Mouse (Mus musculus) frontal cortex, adult (tissue): ENCODE results near the gene Bcor.

ENCODE experiments used
- ATAC-seq: cut with Nextera tagmentation; 2 replicates; pipeline ENCODE4 v1.9.2; 2017; ENCODE audit warnings: mild to moderate bottlenecking, moderate library complexity, mixed read lengths; ENCODE audit not compliant: low TSS enrichment

Bcor gene

DNA sequence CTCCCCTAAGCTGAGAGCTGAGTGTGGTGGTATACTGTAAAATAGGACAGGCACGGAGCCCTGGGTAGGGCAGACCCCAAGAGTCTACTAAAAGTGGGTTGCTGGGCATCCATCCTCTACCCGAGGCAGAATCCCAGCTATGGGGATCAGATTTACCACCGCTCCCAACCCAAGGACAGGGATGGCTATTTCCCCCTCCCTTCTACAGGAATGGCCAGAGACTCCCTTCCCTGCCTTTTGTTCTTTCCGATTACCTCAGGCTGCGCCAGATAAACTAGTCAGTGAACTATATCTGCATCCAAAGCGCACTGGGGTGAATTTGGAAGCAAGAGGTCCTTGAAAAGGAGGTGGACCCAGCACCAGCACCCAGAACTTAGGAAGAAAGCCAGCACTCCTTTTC, 93.1 kb downstream of the Bcor start:
- no peak for ATAC-seq

DNA sequence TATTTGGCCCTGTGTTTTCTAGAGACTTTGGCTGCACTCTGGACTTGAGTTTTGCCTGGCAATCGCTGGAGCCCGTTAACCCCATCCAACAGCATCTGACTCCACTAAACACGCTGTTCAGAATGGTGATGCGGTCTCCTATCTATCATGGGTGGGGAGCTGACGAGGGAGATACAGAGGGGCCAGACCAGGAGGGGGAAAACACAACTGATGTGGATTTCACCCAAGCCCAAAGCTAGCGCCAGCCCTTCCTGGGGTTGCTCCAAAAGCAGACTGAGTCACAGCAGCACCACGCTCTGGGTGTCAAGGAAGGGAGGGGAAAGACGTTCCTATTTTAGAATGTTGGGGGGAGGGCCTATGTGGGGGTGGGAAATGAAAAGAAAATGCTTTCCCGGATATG, 94.4 kb downstream of the Bcor start:
- ATAC-seq: peak; percentile 47

DNA sequence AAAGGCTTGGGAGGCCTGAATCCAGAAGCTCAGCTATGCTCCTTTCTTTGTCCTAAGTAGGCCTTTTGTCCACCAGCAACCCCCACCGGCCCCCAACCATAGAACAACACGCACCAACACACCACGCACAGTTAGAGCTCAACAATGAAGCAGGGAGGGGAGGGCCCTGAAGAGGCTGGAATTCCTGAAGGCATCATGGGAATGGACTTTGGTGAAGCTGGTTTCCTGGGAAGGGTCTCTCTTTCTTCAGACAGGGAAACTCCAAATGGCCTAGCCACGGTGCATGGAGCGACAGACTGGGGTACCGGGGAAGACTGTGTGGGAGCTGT, 97.3 kb downstream of the Bcor start:
- no peak for ATAC-seq

DNA sequence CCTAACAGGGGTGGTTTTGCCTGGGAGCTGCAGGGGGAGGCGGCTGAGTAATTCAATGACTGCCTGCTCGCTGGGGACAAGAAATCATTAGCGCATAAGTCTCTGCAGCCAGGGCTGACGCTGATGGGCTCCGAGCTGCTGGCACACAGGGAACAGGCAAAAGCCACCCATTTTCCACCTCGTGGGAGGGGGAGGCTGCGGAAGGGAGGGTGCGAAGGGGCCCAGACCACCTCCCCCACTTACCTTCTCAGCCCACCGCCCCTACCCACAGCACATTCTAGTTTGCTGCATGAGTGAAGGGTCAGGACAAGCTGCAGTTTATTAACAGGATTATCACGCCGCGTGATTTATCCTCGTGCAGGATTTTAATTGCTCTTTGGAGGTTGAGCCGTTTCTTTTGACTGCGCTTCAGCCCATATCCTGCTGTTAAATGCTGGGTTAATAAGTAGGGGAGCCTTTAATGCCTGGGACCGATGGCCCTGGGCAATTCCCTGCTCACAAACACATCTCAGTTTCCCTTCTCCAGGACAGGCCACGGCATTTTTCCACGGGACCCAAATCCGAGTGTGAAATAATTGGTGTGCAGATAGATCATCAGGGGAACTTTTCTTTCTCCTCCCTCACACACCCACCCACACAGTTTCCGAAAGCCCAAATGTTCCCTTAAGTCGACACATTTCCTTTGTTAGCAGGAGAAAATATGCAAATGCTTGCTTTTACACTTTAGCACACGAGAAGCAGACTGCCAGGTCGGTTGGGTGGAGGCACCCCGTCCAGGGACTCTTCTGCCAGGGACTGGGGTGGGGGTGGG, 97.8 kb downstream of the Bcor start:
- ATAC-seq: peak; percentile 71

DNA sequence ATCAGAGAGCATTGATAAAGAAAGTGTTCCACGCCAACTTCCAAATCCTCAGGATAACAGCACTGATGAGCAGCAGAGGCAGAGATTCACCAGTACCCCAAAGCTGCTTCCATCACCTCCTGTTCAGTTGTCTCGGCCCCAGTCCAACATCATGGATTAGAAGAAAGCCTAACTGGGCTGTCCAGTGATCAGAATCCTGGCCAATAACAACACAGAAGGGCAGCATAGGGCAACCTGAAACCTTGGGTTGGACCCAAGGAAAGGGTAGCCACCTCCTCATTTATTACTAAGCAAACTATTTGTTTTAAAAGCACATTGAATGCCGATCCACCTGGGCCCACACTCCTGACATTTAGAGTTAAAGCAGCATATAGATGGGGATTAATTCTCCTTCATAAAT, 99.3 kb downstream of the Bcor start:
- ATAC-seq: no peak

DNA sequence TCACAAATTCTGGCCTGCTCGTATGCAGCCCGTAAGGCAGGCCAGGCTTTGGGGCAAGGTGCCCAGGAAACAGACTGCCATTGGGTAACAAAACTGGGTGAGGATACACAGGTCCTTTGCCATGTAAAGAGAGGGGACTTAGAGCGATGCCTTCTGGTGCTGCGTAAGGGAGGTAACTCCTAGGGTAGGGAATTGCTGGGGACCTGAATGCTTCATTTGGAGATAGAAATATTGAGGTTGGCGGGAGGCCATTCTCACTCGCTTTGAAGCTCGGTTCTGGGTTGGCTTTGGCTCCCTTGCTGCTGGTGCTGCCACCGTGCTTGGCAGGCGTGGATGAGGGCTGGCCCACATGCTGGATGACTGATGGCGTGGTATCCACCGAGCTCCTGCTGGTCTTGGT, 102.9 kb downstream of the Bcor start:
- peak; percentile 31; the same call in 1 of the 2 replicates for ATAC-seq

DNA sequence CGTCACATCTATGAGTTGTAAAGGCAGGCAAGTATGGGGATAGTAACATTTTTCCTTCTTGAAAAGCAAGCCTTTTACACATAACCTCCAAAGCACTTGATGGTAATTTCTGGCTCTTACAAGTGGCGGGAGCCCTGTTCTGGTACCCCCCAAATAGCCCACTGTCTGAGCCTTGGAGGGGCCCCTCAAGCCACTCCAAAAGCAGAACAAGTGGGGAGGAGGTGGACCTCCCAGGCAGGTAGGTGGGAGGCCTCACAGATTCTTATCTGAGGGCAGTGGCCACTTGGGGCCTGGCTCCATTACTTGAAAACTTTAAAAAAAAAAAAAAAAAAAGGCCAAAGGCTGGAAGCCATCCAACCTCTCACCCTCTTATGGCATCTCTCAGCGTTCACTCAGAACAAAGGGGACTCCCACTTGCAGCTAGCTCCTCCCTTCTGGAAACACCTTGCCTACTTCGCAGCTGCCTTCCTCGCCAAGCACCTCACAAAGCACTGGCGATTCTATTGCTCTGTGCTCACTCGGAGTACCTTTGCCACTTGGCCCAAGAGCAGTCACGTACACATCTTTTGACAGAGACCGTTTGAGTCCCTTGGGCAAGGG, 106.7 kb downstream of the Bcor start:
- no peak for ATAC-seq

DNA sequence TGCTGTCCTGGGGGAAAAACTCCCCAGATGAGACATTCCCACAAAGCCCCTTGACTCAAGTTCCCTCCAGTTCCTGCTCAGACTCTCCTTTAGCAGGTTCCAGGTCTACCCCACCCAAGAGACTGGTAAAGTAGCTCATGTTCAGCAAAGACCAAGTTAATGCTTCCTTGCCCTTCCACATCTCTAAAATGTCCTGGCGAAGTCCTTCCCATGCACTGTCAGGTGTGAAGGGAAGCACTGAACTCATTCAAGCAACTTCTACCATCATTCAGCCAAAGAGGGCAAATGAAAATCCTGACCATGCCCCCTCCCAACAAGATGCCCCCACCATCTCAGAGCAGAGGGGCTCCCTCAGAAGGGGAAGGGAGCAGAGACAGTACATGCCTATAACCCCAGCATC, 107.5 kb downstream of the Bcor start:
- ATAC-seq: no peak

DNA sequence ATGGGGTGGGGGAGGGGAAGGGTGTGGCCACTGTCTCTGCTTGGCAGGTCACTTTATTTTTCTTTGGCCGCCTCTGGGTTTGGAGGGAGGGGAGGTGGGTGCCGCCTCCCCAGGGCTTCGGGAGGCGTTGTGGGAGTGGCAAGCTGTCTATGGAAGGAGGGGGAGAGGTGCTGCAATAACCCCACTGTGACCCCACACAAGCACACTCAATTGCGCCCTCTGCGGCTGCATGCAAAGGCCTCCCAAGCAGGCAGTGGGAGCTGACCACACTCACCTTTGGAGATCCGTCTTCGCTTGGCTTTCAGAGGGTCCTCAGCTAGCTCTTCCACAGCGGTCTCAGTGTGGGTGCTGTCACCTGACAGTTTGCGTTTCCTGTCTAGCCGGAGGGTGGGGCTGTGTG, 111.4 kb downstream of the Bcor start:
- ATAC-seq: no peak

DNA sequence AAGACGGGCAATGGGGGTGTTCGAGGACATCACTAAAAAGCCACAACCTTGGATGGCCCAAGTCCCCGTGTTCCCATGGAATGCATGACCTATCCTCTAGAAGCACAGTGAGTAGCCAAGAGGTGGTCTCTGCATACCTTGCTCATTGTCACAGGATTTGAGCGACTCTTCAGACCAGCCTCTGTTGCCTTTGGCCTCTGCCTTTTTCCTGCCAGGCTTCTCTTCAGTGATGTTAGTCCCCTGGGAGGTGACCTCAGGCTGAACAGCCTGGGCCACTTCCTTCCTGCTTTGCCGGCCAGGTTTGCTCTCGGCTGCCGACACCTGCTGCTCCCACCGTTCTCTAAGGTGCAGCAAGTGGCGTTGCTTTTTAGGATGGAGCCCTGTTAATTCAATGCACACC, 112.0 kb downstream of the Bcor start:
- ATAC-seq: no peak

DNA sequence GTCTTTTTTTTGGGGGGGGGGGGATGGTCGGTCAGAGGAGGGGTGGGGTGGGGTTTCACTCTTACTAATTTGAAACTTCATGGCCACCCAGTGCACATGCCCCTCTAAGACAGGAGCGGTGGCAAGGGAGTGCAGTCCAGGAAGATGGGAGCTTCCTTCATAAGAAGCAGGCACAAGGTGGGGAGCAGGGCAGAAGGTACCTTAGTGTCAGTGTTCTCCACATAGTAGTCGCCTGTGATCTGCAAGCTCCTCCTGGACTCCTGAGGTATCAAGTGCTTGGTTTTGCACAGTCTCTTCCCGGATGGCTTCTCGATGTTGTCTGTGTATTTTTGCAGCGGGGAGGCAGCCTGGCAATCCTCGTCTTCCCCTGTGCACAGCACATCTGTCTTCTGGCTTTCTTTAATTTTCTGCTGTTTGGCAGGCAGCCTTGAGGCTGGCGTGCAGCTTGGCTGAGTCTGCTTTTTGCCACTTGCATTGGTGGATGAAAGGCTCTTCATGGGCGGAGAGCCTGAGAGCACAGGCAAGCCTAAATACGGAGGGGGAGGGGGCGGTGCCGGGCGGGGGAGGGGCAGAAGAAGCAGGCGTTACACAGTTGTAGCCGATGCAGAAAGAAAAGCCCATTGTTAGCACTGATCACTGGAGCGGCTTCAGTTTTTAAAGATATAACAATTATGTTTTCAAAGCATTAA, 112.8 kb downstream of the Bcor start:
- ATAC-seq: peak; percentile 77

DNA sequence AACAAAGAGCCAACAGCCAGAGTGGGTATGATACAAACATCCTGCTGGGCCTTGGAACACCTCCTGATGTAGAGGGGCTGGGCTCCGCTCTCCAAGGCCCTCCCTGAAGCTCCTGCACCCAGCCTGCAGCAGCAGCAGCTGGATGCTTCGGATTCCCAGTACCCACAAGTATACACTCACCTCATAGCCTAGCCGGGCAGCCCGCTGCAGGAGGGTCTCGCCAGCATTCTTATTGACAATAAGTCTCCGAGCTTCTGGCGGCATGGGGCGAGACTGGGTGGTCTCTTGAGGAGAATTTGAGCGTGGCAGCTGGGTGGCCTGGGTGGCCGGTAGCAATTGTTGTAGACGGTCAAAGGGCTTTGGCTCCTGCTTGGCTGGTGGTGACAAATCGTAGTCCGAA, 113.5 kb downstream of the Bcor start:
- no peak for ATAC-seq

DNA sequence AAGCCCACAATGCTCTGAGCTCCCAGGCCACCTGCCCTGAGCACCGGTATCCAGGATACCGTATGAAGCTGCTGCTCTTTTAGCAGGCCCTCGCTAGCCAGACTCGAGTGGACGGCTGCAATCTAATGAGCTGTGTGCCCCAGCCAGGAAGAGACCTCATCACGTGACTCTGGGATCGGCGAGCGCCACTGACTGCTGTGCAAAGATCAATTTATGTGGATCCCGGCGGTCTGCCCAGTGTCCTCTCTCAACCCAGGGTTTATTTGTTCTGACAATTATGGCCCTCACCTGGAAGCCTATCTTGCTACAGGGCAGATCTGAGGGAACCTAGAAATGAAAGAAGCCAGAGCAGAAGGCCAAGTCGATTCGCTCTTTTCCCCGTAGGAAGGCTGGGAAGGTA, 116.8 kb downstream of the Bcor start:
- no peak for ATAC-seq

DNA sequence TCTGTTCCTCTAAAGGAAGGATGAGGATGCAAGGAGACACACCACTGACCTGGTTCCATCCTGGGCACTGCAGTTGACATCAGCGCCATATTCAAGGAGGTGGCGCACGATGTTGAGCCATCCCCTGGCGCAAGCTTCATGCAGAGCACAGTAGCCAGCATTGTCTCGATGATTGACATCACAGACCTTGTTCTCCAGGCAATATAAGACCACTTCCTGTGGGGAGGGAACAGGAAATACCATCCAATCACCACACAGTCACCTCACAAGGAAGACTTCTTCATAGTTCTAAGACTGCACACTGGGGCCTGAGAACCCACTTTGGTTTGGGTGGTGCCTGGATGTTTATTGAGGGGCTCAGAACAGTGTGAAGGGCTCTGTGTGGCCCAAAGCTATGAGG, 118.7 kb downstream of the Bcor start:
- no peak for ATAC-seq

DNA sequence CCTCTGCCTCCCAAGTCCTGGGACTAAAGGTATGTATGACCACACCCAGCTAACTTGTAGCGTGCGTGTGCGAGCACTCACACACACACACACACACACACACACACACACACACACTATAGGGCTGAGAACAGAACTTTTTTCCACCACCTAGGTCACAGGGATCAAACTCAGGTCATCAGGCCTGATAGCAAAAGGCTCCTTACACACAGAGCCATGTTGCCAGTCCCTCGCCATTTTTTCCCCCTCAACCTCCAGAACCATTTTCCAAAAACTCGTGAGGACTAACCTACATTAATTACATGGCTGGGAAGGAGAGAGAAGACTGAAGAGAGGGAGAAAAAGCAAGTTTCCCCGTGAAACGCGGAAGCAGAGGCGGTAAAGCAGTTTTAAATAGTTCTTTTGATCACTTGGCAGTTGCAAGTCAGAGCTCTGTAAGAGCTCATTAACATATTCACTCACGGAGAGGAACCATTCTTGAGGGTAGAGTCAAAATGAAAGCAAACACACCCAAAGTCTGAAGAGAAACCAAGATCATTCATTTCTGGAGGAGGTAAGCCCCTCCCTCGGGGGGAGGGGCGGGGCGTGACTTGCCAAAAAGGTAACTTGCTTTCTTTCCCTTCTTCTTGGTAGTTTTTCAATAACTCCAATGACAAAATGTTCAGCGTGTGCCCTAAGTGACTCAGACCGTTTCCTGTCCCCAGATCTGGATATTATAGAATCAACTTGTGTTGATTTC, 145.3 kb downstream of the Bcor start:
- no peak for ATAC-seq

DNA sequence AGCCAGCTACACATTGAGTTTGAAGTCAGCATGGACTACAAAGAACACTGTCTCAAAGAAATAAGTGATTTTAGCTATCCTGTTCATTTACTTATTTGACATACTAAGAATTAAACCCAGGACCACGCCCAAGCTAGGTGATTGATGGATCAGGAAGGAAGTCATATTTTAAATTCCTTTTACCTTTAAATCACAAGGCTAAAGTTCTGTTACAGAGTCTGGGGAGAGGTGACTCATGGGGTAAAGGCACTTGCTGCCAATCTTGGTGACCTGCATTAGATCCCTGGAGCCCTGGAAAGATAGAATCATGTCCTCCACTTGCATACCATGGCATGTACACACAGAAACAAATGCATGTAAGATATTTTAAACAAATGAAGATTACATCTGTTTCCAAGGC, 149.5 kb downstream of the Bcor start:
- no peak for ATAC-seq

DNA sequence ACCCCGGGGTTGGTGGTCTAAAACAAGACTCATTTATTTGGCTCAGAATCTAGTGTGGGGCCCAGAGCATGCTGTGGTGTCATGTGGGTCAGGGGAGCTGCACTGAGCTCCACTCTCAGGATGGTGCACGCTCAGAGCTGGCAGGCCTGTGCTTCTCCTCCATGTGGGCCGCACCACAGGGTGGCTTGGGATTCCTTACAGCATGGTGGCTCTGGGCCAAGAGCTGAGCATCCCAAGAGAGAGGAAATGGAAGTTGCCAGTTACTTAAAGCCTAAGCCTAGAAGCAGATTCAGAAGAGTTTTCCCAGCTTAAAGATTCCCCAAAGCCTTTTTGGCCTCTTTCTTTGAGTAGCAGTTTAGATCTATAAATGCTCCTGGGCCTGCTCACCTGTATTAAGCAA, 151.1 kb downstream of the Bcor start:
- no peak for ATAC-seq

DNA sequence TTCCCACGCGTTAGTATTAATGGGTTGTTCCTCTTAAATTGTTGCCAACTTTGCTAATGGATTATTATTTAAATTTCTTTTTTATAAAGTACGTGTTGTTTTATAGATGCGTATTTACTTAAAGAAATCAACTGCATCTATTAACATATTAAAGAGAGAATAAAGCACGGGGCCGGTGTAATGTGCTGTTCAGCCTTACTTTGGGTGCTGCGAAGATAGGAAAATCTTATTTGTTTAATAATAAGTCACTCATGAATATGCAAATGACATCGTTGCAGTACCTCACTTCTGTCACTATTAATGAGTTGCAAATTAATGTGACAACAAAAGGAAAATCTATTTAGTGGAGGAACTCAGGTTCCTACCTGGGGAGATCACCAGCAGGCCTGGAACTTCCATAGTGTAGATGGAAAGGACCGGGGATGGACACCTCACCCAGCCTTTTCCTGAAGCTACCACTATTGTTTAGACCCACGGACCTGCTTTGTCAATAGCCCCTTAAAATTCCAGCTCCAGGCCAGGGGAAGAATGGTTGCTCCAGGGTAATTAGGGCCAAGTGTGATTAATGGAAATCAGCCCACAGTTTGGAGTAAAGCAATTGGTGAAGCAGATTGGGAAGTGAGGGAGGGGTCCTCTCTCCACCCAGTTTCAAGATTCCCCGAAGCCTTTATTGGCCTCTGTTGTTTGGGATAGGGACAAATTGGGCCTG, 152.2 kb downstream of the Bcor start:
- ATAC-seq: no peak

DNA sequence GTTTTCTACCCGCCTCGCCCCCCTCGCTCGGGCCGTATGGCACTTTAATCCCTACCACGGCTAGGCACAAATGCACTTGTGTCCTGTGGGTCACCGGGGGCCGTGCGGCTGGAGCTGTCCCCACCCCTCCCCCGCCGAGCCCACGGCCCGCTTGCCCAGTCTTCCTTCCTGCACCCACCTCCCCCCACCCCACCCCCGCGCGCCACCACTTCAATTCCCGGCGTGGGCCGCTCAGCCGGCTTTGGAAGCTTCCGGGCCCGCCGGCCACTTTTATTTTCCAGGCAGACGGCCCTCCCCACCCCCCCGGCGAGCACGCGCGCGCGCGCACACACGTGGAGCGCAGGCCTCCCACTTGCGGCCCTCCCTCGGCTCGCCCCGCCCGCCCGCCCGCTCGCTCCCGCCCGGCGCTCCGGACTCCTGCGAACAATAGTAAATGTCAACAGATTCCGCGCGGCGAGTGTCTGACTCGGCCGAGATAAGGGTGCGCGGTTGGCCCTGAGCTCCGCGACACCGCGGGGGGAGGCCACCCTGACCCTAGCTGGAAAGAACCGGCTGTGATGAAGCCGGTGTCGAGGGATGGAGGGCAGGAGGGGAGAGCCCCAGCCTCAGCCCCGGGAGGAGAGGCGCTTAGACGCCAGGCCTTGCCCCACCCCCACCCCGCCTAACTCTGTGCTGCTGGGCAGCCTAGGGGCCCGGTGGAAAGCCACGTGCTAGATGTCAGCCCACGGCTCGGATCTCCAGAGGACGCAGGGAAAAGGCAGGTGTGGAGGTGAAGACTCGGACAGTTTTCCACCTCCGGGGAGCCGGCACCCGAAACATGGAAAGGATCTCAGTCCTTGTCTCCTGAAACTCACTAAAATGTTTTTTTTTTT, 153.0 kb downstream of the Bcor start:
- ATAC-seq: peak; percentile 19

DNA sequence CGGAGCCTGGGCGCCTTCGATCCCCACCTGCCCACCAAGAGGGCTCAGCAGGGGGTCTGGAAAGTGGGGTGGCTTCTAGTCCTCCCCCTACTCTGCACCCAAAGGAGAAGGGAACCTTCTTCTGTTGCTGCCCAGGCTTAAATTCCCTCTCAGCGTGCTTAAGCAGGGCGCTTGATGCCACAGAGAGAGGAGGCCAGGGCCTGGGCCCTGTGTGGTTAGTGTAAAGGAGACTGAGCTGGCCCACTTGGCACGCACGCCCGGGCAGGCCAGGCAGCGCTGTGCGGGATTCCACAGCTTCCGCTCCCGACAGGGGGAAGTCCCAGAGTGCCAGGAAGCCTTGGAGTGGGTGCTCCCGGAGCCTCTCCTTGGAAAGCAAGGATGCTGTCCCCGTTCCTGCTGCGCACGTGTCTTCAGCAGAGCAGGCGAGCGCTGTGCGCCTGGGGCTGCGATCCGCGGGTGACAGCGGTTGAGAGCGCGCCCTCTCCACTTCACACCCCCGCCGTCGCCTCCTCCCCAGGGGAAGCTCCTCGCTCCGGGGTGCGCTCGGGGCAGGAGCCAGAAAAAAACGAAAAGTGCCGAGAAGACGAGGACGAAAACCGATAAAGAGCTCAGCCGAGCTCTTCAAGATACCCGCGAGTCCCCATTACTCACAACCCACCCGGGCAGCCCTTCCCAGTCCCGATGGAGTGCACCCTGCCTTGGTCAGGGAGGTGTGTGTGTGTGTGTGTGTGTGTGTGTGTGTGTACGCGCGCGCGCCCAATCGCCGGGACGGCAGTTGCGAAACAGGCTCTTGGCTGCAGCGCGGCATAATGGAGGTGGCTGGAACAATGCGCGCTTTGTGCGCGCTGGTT, 153.9 kb downstream of the Bcor start:
- peak; percentile 74 for ATAC-seq
